Mouse (Mus musculus) ES-E14 (cell line): ENCODE data around the gene Stra6l. TPM values are rescaled to one million over a fixed set of nuclear protein-coding genes. Genes with fewer than 3 reads are reported as not detected.

Source experiments
- DNase-seq: peaks from one replicate; pipeline ENCODE4 v3.0.0-alpha.2; 2013; ENCODE audit warnings: low read depth, low spot score
- H3K27ac ChIP-seq: 2 replicates; pipeline ENCODE4 v1.5.1; 2012; ENCODE audit warnings: low read depth, mild to moderate bottlenecking, low read length, moderate library complexity, mixed read lengths; ENCODE audit not compliant: poor library complexity, insufficient read depth, severe bottlenecking
- H3K36me3 ChIP-seq: 2 replicates; pipeline ENCODE4 v1.6.1; 2012; ENCODE audit warnings: mild to moderate bottlenecking, low read length, moderate library complexity, mixed read lengths; ENCODE audit not compliant: control insufficient read depth, poor library complexity, insufficient read depth, severe bottlenecking
- H3K4me1 ChIP-seq, 2 experiments: fragments of 150-350 bp in 1 of 2; sonication (generic) in 1 of 2; 2 replicates each; pipeline ENCODE4 v1.6.1; 2012; ENCODE audit warnings: low read length in 2 of 2, mild to moderate bottlenecking in 1 of 2, mixed read lengths in 1 of 2; ENCODE audit not compliant: control insufficient read depth in 2 of 2, insufficient read depth in 2 of 2, poor library complexity in 1 of 2
- H3K4me3 ChIP-seq, 2 experiments: fragments of 150-350 bp in 1 of 2; sonication (generic) in 1 of 2; 2 replicates each; pipeline ENCODE4 v1.5.1; 2012; ENCODE audit warnings: low read length in 2 of 2, low read depth in 1 of 2, mild to moderate bottlenecking in 1 of 2, mixed read lengths in 1 of 2; ENCODE audit not compliant: insufficient read depth in 1 of 2, poor library complexity in 1 of 2, severe bottlenecking in 1 of 2
- H3K9ac ChIP-seq: 2 replicates; pipeline ENCODE4 v1.6.1; 2012; ENCODE audit warnings: low read depth, mild to moderate bottlenecking, low read length, mixed read lengths; ENCODE audit not compliant: poor library complexity, insufficient read depth, severe bottlenecking
- H3K9me3 ChIP-seq: fragments of 150-350 bp; sonication (generic); 2 replicates; pipeline ENCODE4 v1.6.1; 2012; ENCODE audit warnings: low read depth, mild to moderate bottlenecking, low read length; ENCODE audit not compliant: control insufficient read depth, insufficient read depth
- CHD2 ChIP-seq: IDR thresholded peaks from 2 replicates; pipeline ENCODE4 v1.6.1; 2014; ENCODE audit warnings: mild to moderate bottlenecking, low read depth, low read length, inconsistent platforms
- HCFC1 ChIP-seq: IDR thresholded peaks from 2 replicates; pipeline ENCODE4 v1.6.1; 2012; ENCODE audit warnings: low read length, inconsistent platforms, borderline replicate concordance; ENCODE audit not compliant: insufficient read depth
- MAFK ChIP-seq: IDR thresholded peaks from 2 replicates; pipeline ENCODE4 v1.6.1; 2014; ENCODE audit warnings: mild to moderate bottlenecking, low read depth, low read length, inconsistent platforms; ENCODE audit not compliant: insufficient read depth
- ZC3H11A ChIP-seq: IDR thresholded peaks from 2 replicates; pipeline ENCODE4 v1.6.1; 2012; ENCODE audit warnings: low read depth, mild to moderate bottlenecking, inconsistent platforms, low read length, borderline replicate concordance
- ZNF384 ChIP-seq: IDR thresholded peaks from 2 replicates; pipeline ENCODE4 v1.6.1; 2012; ENCODE audit warnings: low read depth, low read length, inconsistent platforms
- in situ Hi-C, 2 experiments: fragments of 600-800 bp; cut with MboI; formaldehyde crosslinking; loops; one replicate each; pipeline ENCODE4 v1.15.1; 2025; ENCODE audit warnings: low sequenced_read_pairs in 2 of 2, inconsistent platforms in 1 of 2; ENCODE audit not compliant: unreplicated experiment in 2 of 2
- total RNA-seq: library from RNA; depleted of rRNA; stranded (reverse); fragments of 300-350 nt; gene quantifications from 2 replicates; pipeline ENCODE4 v1.2.3, GENCODE M21; 2012

The Stra6l gene
- total RNA-seq, 1 experiment = 0.40 TPM

DNA sequence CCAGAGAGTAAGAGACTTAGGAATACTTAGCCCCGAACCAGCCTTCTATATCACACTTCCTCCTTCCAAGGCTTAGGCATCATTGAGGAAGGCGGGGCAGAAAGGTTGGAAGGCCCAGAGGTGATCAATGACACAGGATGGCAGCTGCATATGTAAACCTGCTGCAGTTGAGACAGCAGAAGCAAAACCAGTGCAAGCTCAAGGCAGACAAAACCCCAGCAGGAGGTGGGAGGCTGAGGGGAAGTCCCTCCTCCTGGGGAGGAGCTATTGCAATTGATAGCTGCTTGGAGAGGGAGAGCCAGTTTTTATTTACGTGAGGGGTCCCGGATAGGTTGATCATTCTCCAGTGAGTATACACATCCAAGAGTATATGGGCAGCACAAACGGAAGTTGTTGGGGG lies 15.0 kb upstream of the Stra6l start:
- no peaks in the 10 kb centered on the region for H3K36me3 ChIP-seq
- no peak overlapping the region for H3K27ac ChIP-seq
- in situ Hi-C loops = no loop called here
- peaks cover 0 to 9% of the 10 kb centered on the region in 2 experiments; a peak in 2 of 4 replicates for H3K4me1 ChIP-seq
- no peaks in the 10 kb centered on the region for H3K9me3 ChIP-seq
- TF ChIP-seq CHD2 = no peak
- no peak for TF ChIP-seq HCFC1
- no peak for TF ChIP-seq ZC3H11A
- no peak for TF ChIP-seq MAFK
- TF ChIP-seq ZNF384 = no peak
- DNase-seq = no peak
- H3K9ac ChIP-seq = no peak overlapping the region
- no peak overlapping the region for H3K4me3 ChIP-seq

DNA sequence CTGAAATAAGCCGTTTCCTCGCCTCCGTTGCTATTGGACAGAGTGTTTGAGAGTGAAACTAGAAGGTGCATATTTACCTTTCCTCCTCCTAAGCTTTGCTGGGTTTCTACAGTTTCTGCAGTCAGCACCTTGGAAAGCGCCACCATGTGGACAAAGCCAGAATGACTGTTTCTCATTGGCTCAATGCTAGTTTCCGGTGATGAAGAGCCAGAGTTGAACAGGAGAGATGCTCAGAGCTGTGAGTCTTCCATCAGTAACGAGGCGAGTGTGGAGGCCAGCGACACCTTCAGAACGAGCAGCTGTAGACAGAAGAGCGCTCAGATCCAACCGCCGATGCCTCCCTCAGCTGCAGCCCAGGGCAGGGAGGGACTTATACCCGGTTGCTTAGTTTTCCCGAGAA lies 4.1 kb upstream of the Stra6l start:
- no peak overlapping the region for H3K27ac ChIP-seq
- H3K4me3 ChIP-seq = peak overlapping the region in 1 of 2 experiments; percentile 25; a peak in 1 of 4 replicates
- H3K4me1 ChIP-seq = peaks cover 0 to 7% of the 10 kb centered on the region in 2 experiments; a peak in 1 of 4 replicates
- no peaks in the 10 kb centered on the region for H3K36me3 ChIP-seq
- in situ Hi-C loops = no loop called here
- TF ChIP-seq HCFC1 = no peak
- no peak for TF ChIP-seq ZC3H11A
- TF ChIP-seq MAFK = no peak
- no peak for TF ChIP-seq ZNF384
- TF ChIP-seq CHD2 = no peak
- H3K9ac ChIP-seq = no peak overlapping the region
- no peaks in the 10 kb centered on the region for H3K9me3 ChIP-seq
- peak; percentile 75 for DNase-seq

- no peak overlapping the region for H3K27ac ChIP-seq
- H3K4me3 ChIP-seq = no peak overlapping the region
- no peaks in the 10 kb centered on the region for H3K36me3 ChIP-seq
- DNase-seq = no peak
- peaks cover 0 to 14% of the 10 kb centered on the region in 2 experiments; a peak in 1 of 4 replicates for H3K4me1 ChIP-seq
- in situ Hi-C loops = no loop called here
- no peak overlapping the region for H3K9ac ChIP-seq
- no peak for TF ChIP-seq ZNF384
- TF ChIP-seq HCFC1 = no peak
- no peak for TF ChIP-seq ZC3H11A
- no peak for TF ChIP-seq CHD2
- TF ChIP-seq MAFK = no peak
- H3K9me3 ChIP-seq = no peaks in the 10 kb centered on the region
Observed at GRCm38 (mm10) chr4:45846263-45846662, 2.2 kb upstream of the Stra6l start.

DNA sequence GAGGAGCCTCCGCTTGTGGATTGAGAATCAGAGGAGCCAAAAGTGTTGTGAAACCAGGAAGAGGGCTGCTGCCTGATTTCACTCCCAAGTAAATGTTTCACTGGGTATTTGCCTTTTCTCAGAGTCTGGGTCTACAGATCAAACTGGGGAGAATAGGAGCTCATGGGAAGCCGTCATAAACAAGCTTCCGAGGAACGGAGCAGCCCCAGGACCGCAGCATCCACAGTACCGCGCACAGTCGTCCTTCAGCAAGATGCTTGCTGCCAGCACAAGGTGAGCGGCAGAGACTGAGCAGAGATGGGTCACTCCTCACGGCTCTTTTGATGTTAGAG lies 327 bp downstream of the Stra6l start:
- Histone ChIP-seq H3K27ac (no peak overlapping the region), H3K4me3 (no peak overlapping the region), H3K36me3 (no peaks in the 10 kb centered on the region)

GRCm38 (mm10) chr4:45849419-45849818 lies 955 bp downstream of the Stra6l start:
- TF ChIP-seq ZC3H11A = no peak
- no peak for TF ChIP-seq ZNF384
- no peak for TF ChIP-seq HCFC1
- TF ChIP-seq CHD2 = no peak
- no peak for TF ChIP-seq MAFK
- H3K9ac ChIP-seq = no peak overlapping the region
- H3K4me1 ChIP-seq = peaks cover 4 to 18% of the 10 kb centered on the region in 2 experiments; a peak in 3 of 4 replicates
- no peak overlapping the region for H3K4me3 ChIP-seq
- no peaks in the 10 kb centered on the region for H3K9me3 ChIP-seq
- H3K36me3 ChIP-seq = no peaks in the 10 kb centered on the region
- no peak overlapping the region for H3K27ac ChIP-seq
- no peak for DNase-seq
- in situ Hi-C loops = no loop called here

More for the DNA sequence above, 327 bp downstream of the Stra6l start:
- H3K9me3 ChIP-seq = no peaks in the 10 kb centered on the region
- peaks cover 4 to 18% of the 10 kb centered on the region in 2 experiments; a peak in 3 of 4 replicates for H3K4me1 ChIP-seq
- in situ Hi-C loops = no loop called here
- no peak for DNase-seq
- TF ChIP-seq MAFK (no peak), ZNF384 (no peak), CHD2 (no peak), ZC3H11A (no peak), HCFC1 (no peak)
- no peak overlapping the region for H3K9ac ChIP-seq
